Mouse (Mus musculus) MEL (cell line): Measurements from ENCODE around the gene Ltn1. TPM values are rescaled to one million over a fixed set of nuclear protein-coding genes. Genes with fewer than 3 reads are reported as not detected.

Source experiments
- DNase-seq: peaks from one replicate; pipeline ENCODE4 v3.0.0; 2011; ENCODE audit warnings: low read depth, low spot score
- H3K27ac ChIP-seq: 2 replicates; pipeline ENCODE4 v1.5.1; 2012; ENCODE audit warnings: low read depth, mild to moderate bottlenecking, control low read depth, low read length, moderate library complexity; ENCODE audit not compliant: control insufficient read depth
- H3K27me3 ChIP-seq, 2 experiments: fragments of 150-350 bp in 1 of 2; sonication (generic) in 1 of 2; 2 replicates each; pipeline ENCODE4 v1.6.1; 2012; ENCODE audit warnings: low read length in 2 of 2, mild to moderate bottlenecking in 2 of 2, improper control_type of control experiment in 1 of 2, moderate library complexity in 1 of 2; ENCODE audit not compliant: insufficient read depth in 2 of 2, control insufficient read depth in 1 of 2
- H3K36me3 ChIP-seq, 2 experiments: 2 replicates each; pipeline ENCODE4 v1.6.1; 2012 to 2014; ENCODE audit warnings: low read length in 2 of 2, improper control_type of control experiment in 1 of 2, inconsistent platforms in 1 of 2, mild to moderate bottlenecking in 1 of 2; ENCODE audit not compliant: insufficient read depth in 2 of 2, control insufficient read depth in 1 of 2
- H3K4me1 ChIP-seq, 2 experiments: fragments of 150-350 bp in 1 of 2; sonication (generic) in 1 of 2; 2 replicates each; pipeline ENCODE4 v1.6.1; 2012; ENCODE audit warnings: low read length in 2 of 2, improper control_type of control experiment in 1 of 2, mild to moderate bottlenecking in 1 of 2; ENCODE audit not compliant: insufficient read depth in 2 of 2, control insufficient read depth in 1 of 2
- H3K4me3 ChIP-seq, 2 experiments: fragments of 150-350 bp in 1 of 2; sonication (generic) in 1 of 2; 2 replicates each; pipeline ENCODE4 v1.5.1; 2012; ENCODE audit warnings: low read depth in 2 of 2, low read length in 2 of 2, mild to moderate bottlenecking in 2 of 2, moderate library complexity in 2 of 2, control low read depth in 1 of 2, improper control_type of control experiment in 1 of 2; ENCODE audit not compliant: control insufficient read depth in 1 of 2, insufficient read depth in 1 of 2
- H3K79me2 ChIP-seq: 2 replicates; pipeline ENCODE4 v1.6.1; 2012; ENCODE audit warnings: mild to moderate bottlenecking, low read length, moderate library complexity; ENCODE audit not compliant: control insufficient read depth, poor library complexity, insufficient read depth
- H3K9ac ChIP-seq: 2 replicates; pipeline ENCODE4 v1.6.1; 2012; ENCODE audit warnings: low read depth, mild to moderate bottlenecking, control low read depth, low read length, moderate library complexity; ENCODE audit not compliant: control insufficient read depth, poor library complexity, severe bottlenecking
- H3K9me3 ChIP-seq: fragments of 150-350 bp; sonication (generic); replicated peaks from 2 replicates; pipeline ENCODE4 v1.6.1; 2012; ENCODE audit warnings: mild to moderate bottlenecking, low read length, improper control_type of control experiment, moderate library complexity; ENCODE audit not compliant: insufficient read depth
- CHD1 ChIP-seq: IDR thresholded peaks from 2 replicates; pipeline ENCODE4 v1.6.1; 2012; ENCODE audit warnings: low read depth, mild to moderate bottlenecking, inconsistent platforms, low read length, improper control_type of control experiment
- CTCF ChIP-seq, 3 experiments: IDR thresholded peaks in 2 of 3; conservative IDR thresholded peaks in 1 of 3; 2 replicates each; pipeline ENCODE4 v1.5.1; 2011 to 2012; ENCODE audit warnings: low read length in 3 of 3, low read depth in 2 of 3, mild to moderate bottlenecking in 2 of 3, improper control_type of control experiment in 1 of 3, inconsistent platforms in 1 of 3, mixed read lengths in 1 of 3, moderate library complexity in 1 of 3; ENCODE audit not compliant: control insufficient read depth in 1 of 3, insufficient read depth in 1 of 3, poor library complexity in 1 of 3, severe bottlenecking in 1 of 3
- E2F4 ChIP-seq: IDR thresholded peaks from 2 replicates; pipeline ENCODE4 v1.6.1; 2011; ENCODE audit warnings: low read depth, low read length, improper control_type of control experiment, borderline replicate concordance
- ELF1 ChIP-seq: IDR thresholded peaks from 2 replicates; pipeline ENCODE4 v1.6.1; 2014; ENCODE audit warnings: low read depth, mild to moderate bottlenecking, inconsistent platforms, low read length, improper control_type of control experiment, moderate library complexity
- EP300 ChIP-seq, 2 experiments: IDR thresholded peaks; 2 replicates each; pipeline ENCODE4 v1.6.1; 2011; ENCODE audit warnings: improper control_type of control experiment in 2 of 2, low read length in 2 of 2, low read depth in 1 of 2, mild to moderate bottlenecking in 1 of 2
- ETS1 ChIP-seq: IDR thresholded peaks from 2 replicates; pipeline ENCODE4 v1.6.1; 2012; ENCODE audit warnings: low read depth, mild to moderate bottlenecking, inconsistent platforms, low read length, improper control_type of control experiment, moderate library complexity
- GABPA ChIP-seq: IDR thresholded peaks from 2 replicates; pipeline ENCODE4 v1.6.1; 2012; ENCODE audit warnings: low read depth, mild to moderate bottlenecking, inconsistent platforms, low read length, improper control_type of control experiment, moderate library complexity
- JUND ChIP-seq: IDR thresholded peaks from 2 replicates; pipeline ENCODE4 v1.6.1; 2011; ENCODE audit warnings: low read depth, mild to moderate bottlenecking, improper control_type of control experiment, low read length
- KAT2A ChIP-seq: conservative IDR thresholded peaks from 2 replicates; pipeline ENCODE4 v1.6.1; 2012; ENCODE audit warnings: low read depth, low read length, improper control_type of control experiment, inconsistent platforms
- MAFK ChIP-seq: IDR thresholded peaks from 2 replicates; pipeline ENCODE4 v1.6.1; 2011; ENCODE audit warnings: low read depth, mild to moderate bottlenecking, low read length, improper control_type of control experiment, borderline replicate concordance
- MEF2A ChIP-seq: IDR thresholded peaks from 2 replicates; pipeline ENCODE4 v1.6.1; 2014; ENCODE audit warnings: low read depth, mild to moderate bottlenecking, inconsistent platforms, low read length, improper control_type of control experiment; ENCODE audit not compliant: poor library complexity, insufficient replicate concordance, severe bottlenecking; ENCODE audit errors: extremely low read depth
- MYC ChIP-seq: IDR thresholded peaks from 2 replicates; pipeline ENCODE4 v1.6.1; 2011; ENCODE audit warnings: low read depth, mild to moderate bottlenecking, low read length, improper control_type of control experiment, moderate library complexity
- POLR2A ChIP-seq, 2 experiments: IDR thresholded peaks; 2 replicates each; pipeline ENCODE4 v1.6.1; 2011 to 2012; ENCODE audit warnings: low read length in 2 of 2, mild to moderate bottlenecking in 2 of 2, control low read depth in 1 of 2, improper control_type of control experiment in 1 of 2, low read depth in 1 of 2, moderate library complexity in 1 of 2; ENCODE audit not compliant: control insufficient read depth in 1 of 2, insufficient read depth in 1 of 2, poor library complexity in 1 of 2
- SIN3A ChIP-seq: IDR thresholded peaks from 2 replicates; pipeline ENCODE4 v1.6.1; 2012; ENCODE audit warnings: low read length, improper control_type of control experiment, inconsistent platforms
- TCF12 ChIP-seq: IDR thresholded peaks from 2 replicates; pipeline ENCODE4 v1.6.1; 2014; ENCODE audit warnings: low read depth, mild to moderate bottlenecking, inconsistent platforms, low read length, improper control_type of control experiment, moderate library complexity
- UBTF ChIP-seq: IDR thresholded peaks from 2 replicates; pipeline ENCODE4 v1.6.1; 2012; ENCODE audit warnings: low read depth, mild to moderate bottlenecking, inconsistent platforms, low read length, improper control_type of control experiment, moderate library complexity, borderline replicate concordance; ENCODE audit not compliant: insufficient read depth
- USF2 ChIP-seq, 2 experiments: IDR thresholded peaks; 2 replicates each; pipeline ENCODE4 v1.6.1; 2011 to 2012; ENCODE audit warnings: improper control_type of control experiment in 2 of 2, low read length in 2 of 2, borderline replicate concordance in 1 of 2, inconsistent platforms in 1 of 2, low read depth in 1 of 2, mild to moderate bottlenecking in 1 of 2; ENCODE audit not compliant: insufficient read depth in 1 of 2
- ZKSCAN1 ChIP-seq: IDR thresholded peaks from 2 replicates; pipeline ENCODE4 v1.6.1; 2012; ENCODE audit warnings: low read depth, mild to moderate bottlenecking, inconsistent platforms, low read length, improper control_type of control experiment, moderate library complexity
- ZNF384 ChIP-seq: IDR thresholded peaks from 2 replicates; pipeline ENCODE4 v1.6.1; 2012; ENCODE audit warnings: low read depth, mild to moderate bottlenecking, inconsistent platforms, low read length, improper control_type of control experiment
- polyA plus RNA-seq, 2 experiments: library from polyadenylated mRNA; stranded (reverse) in 1 of 2; unstranded in 1 of 2; fragments of >175 nt in 1 of 2; fragments of >200 nt in 1 of 2; gene quantifications; 2 replicates each; pipeline versions ENCODE4 v1.2.1 to v1.2.4; 2012; ENCODE audit warnings: low replicate concordance in 2 of 2, low read depth in 1 of 2; ENCODE audit not compliant: insufficient read length in 2 of 2, insufficient read depth in 1 of 2, missing spikeins in 1 of 2
- total RNA-seq: library from RNA; depleted of rRNA; stranded (reverse); fragments of 300-350 nt; gene quantifications from 2 replicates; pipeline ENCODE4 v1.2.3, GENCODE M21; 2012

The Ltn1 gene
- total and polyA plus RNA-seq, 3 experiments, result 16.0 to 55.9 (median 22.3) TPM

- TF ChIP-seq MEF2A (no peak), ETS1 (peak; percentile 13; the same call in 1 of the 2 replicates)
Measured at GRCm38 (mm10) chr16:87432033-87432814, at the start of gene Ltn1 (continued).

GRCm38 (mm10) chr16:87470579-87470978 lies 38.2 kb upstream of the Ltn1 start:
- H3K9me3 ChIP-seq, result no peaks in the 10 kb centered on the region
- H3K79me2 ChIP-seq, result no peaks in the 10 kb centered on the region
- no peak overlapping the region for H3K27ac ChIP-seq
- DNase-seq, result no peak
- H3K9ac ChIP-seq, result no peak overlapping the region
- H3K4me3 ChIP-seq, result no peak overlapping the region
- H3K27me3 ChIP-seq, result no peaks in the 10 kb centered on the region
- peaks cover 0 to 49% of the 10 kb centered on the region in 2 experiments; a peak in 2 of 4 replicates for H3K36me3 ChIP-seq
- H3K4me1 ChIP-seq, result no peaks in the 10 kb centered on the region
- no peak for TF ChIP-seq MEF2A
- no peak for TF ChIP-seq GABPA
- no peak for TF ChIP-seq SIN3A
- TF ChIP-seq UBTF, result no peak
- no peak for TF ChIP-seq USF2 (IDR thresholded peaks at IDR 0.05; ENCODE audit: borderline replicate concordance in 1 of 2, insufficient read depth in 1 of 2, low read depth in 1 of 2, low read length in 2 of 2)
- TF ChIP-seq JUND, result no peak
- TF ChIP-seq KAT2A, result no peak
- TF ChIP-seq EP300 (IDR thresholded peaks at IDR 0.05; ENCODE audit: low read depth in 1 of 2, low read length in 2 of 2), result no peak
- no peak for TF ChIP-seq MAFK
- no peak for TF ChIP-seq ZNF384
- no peak for TF ChIP-seq POLR2A (IDR thresholded peaks at IDR 0.05; ENCODE audit: control insufficient read depth in 1 of 2, insufficient read depth in 1 of 2, low read depth in 1 of 2, low read length in 2 of 2, poor library complexity in 1 of 2)
- TF ChIP-seq TCF12, result no peak
- no peak for TF ChIP-seq MYC
- TF ChIP-seq ZKSCAN1, result no peak
- TF ChIP-seq CHD1, result no peak
- no peak for TF ChIP-seq ELF1

GRCm38 (mm10) chr16:87458752-87459151 lies 26.3 kb upstream of the Ltn1 start:
- Histone ChIP-seq H3K4me3 (no peak overlapping the region), H3K9me3 (no peaks in the 10 kb centered on the region), H3K9ac (no peak overlapping the region), H3K4me1 (peaks cover 0 to 15% of the 10 kb centered on the region in 2 experiments; a peak in 3 of 4 replicates), H3K27me3 (no peaks in the 10 kb centered on the region), H3K79me2 (peaks cover 36% of the 10 kb centered on the region), H3K36me3 (peaks cover 6 to 19% of the 10 kb centered on the region in 2 experiments), H3K27ac (no peak overlapping the region)
- peak; percentile 52 for DNase-seq
- TF ChIP-seq CTCF (IDR thresholded peaks at IDR 0.05 in 2 of 3, conservative IDR thresholded peaks at IDR 0.05 in 1 of 3; ENCODE audit: control insufficient read depth in 1 of 3, insufficient read depth in 1 of 3, low read depth in 2 of 3, low read length in 3 of 3, poor library complexity in 1 of 3, severe bottlenecking in 1 of 3) (peak; percentile 19 to 37 (median 28); a peak in 4 of 6 replicates), E2F4 (no peak)
